Mouse (Mus musculus): Measurements from ENCODE around the gene Spats2l.

DNA sequence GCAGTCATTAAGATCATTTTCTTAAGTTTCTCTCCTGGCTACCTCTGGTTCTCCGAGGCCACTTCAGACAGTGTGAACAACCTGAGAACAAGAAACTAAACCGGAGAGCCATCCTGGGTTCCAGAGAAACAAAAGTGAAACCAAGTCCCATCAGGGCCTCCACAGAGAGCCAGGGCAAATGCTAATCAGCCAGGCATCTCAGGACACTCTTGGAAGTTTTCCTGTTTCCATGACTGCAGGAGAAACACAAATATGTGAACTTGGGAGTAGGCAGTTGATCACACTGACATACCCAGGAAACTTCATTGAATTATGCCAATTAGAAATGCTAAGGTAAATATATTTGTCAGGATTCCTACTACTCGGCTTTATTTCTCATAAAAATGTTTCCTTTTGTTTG lies 76.0 kb downstream of the Spats2l start:
- TF ChIP-seq POLR2A (IDR thresholded peaks at IDR 0.05; ENCODE audit: insufficient read length, low read depth), result no peak
- no peak for TF ChIP-seq MAX (IDR thresholded peaks at IDR 0.05; ENCODE audit: low read depth)
- no peak for TF ChIP-seq USF1 (IDR thresholded peaks at IDR 0.05; ENCODE audit: low read depth)
- no peak for TF ChIP-seq CEBPB (IDR thresholded peaks at IDR 0.05; ENCODE audit: insufficient read depth, poor library complexity, severe bottlenecking)
- TF ChIP-seq POLR2AphosphoS2 (IDR thresholded peaks at IDR 0.05; ENCODE audit: insufficient read length, low read depth), result no peak
- TF ChIP-seq MYOG (IDR thresholded peaks at IDR 0.05; ENCODE audit: control insufficient read depth in 1 of 3, insufficient read depth in 1 of 3, insufficient read length in 2 of 3, low read depth in 2 of 3), result no peak
- TF ChIP-seq TCF12 (IDR thresholded peaks at IDR 0.05; ENCODE audit: insufficient read depth, poor library complexity, severe bottlenecking), result no peak
- TF ChIP-seq MYOD1 (IDR thresholded peaks at IDR 0.05; ENCODE audit: control insufficient read depth in 1 of 3, insufficient read length in 2 of 3, low read depth in 2 of 3), result no peak
- TF ChIP-seq E2F4 (IDR thresholded peaks at IDR 0.05; ENCODE audit: insufficient read depth), result no peak
- no peak for TF ChIP-seq REST (IDR thresholded peaks at IDR 0.05; ENCODE audit: insufficient read depth, insufficient read length)
